Mouse (Mus musculus) gastrocnemius, adult 2 months (tissue): ENCODE measurements at regions not wholly inside any gene's neighbourhood (a gene's known extent, or its start where the extent isn't known, plus 50 kb on each side); places are given as distances from the start of the nearest gene placed in this dataset.

Source experiments
- DNase-seq: peaks from one replicate; pipeline ENCODE4 v3.0.0; 2022
- H3K27ac ChIP-seq: fragments of 200-600 bp; 2 replicates; pipeline ENCODE4 v1.8.1; 2022; ENCODE audit warnings: mild to moderate bottlenecking
- H3K4me3 ChIP-seq: fragments of 200-600 bp; 2 replicates; pipeline ENCODE4 v1.8.1; 2022; ENCODE audit warnings: mild to moderate bottlenecking, moderate library complexity
- CTCF ChIP-seq: fragments of 200-600 bp; IDR thresholded peaks from 2 replicates; pipeline ENCODE4 v1.8.1; 2022; ENCODE audit warnings: antibody characterized with exemption, mild to moderate bottlenecking, moderate library complexity
- intact Hi-C: fragments of 180-260 bp; cut with DNase I; formaldehyde crosslinking; loops from one replicate; pipeline ENCODE4 v1.15.1; 2025

- no peak for TF ChIP-seq CTCF
- Histone ChIP-seq H3K27ac (no peak overlapping the region), H3K4me3 (no peak overlapping the region)
- intact Hi-C loops: no loop called here
- DNase-seq: no peak
Observed at GRCm38 (mm10) chr3:151003990-151004389, 433.7 kb upstream of the Adgrl4 start.

- DNase-seq: no peak
- intact Hi-C loops: no loop called here
- Histone ChIP-seq H3K27ac (no peak overlapping the region), H3K4me3 (no peak overlapping the region)
- no peak for TF ChIP-seq CTCF
Observed at GRCm38 (mm10) chr3:151020014-151020413, 417.7 kb upstream of the Adgrl4 start.

GRCm38 (mm10) chr3:151057491-151057890 lies 380.2 kb upstream of the Adgrl4 start:
- Histone ChIP-seq H3K4me3 (no peak overlapping the region), H3K27ac (no peak overlapping the region)
- TF ChIP-seq CTCF: no peak
- intact Hi-C loops: no loop called here
- DNase-seq: no peak

GRCm38 (mm10) chr3:151072322-151072721 lies 365.4 kb upstream of the Adgrl4 start:
- DNase-seq: no peak
- H3K4me3 ChIP-seq: no peak overlapping the region
- TF ChIP-seq CTCF: no peak
- H3K27ac ChIP-seq: no peak overlapping the region
- intact Hi-C loops: no loop called here

- intact Hi-C loops: no loop called here
- no peak overlapping the region for H3K4me3 ChIP-seq
- TF ChIP-seq CTCF: no peak
- no peak overlapping the region for H3K27ac ChIP-seq
- DNase-seq: no peak
Observed at GRCm38 (mm10) chr3:151116831-151117230, 320.9 kb upstream of the Adgrl4 start.

GRCm38 (mm10) chr3:151117583-151118041 lies 320.1 kb upstream of the Adgrl4 start:
- Histone ChIP-seq H3K4me3 (no peak overlapping the region), H3K27ac (no peak overlapping the region)
- intact Hi-C loops: no loop called here
- no peak for TF ChIP-seq CTCF
- no peak for DNase-seq

GRCm38 (mm10) chr3:151124131-151124530 lies 313.6 kb upstream of the Adgrl4 start:
- intact Hi-C loops: no loop called here
- TF ChIP-seq CTCF: no peak
- DNase-seq: no peak
- Histone ChIP-seq H3K27ac (no peak overlapping the region), H3K4me3 (no peak overlapping the region)

- no peak overlapping the region for H3K27ac ChIP-seq
- no peak overlapping the region for H3K4me3 ChIP-seq
- no peak for TF ChIP-seq CTCF
- intact Hi-C loops: no loop called here
- DNase-seq: no peak
Observed at GRCm38 (mm10) chr3:151146889-151147288, 290.8 kb upstream of the Adgrl4 start.

- no peak overlapping the region for H3K4me3 ChIP-seq
- no peak for DNase-seq
- intact Hi-C loops: no loop called here
- TF ChIP-seq CTCF: no peak
- H3K27ac ChIP-seq: no peak overlapping the region
Observed at GRCm38 (mm10) chr3:151153340-151153739, 284.3 kb upstream of the Adgrl4 start.

GRCm38 (mm10) chr3:151160516-151160915 lies 277.2 kb upstream of the Adgrl4 start:
- intact Hi-C loops: no loop called here
- no peak overlapping the region for H3K4me3 ChIP-seq
- DNase-seq: no peak

GRCm38 (mm10) chr3:151182132-151182531 lies 255.6 kb upstream of the Adgrl4 start:
- no peak for DNase-seq
- no peak for TF ChIP-seq CTCF
- H3K4me3 ChIP-seq: no peak overlapping the region
- intact Hi-C loops: no loop called here
- H3K27ac ChIP-seq: no peak overlapping the region

More at GRCm38 (mm10) chr3:151160516-151160915, 277.2 kb upstream of the Adgrl4 start:
- no peak for TF ChIP-seq CTCF
- no peak overlapping the region for H3K27ac ChIP-seq

GRCm38 (mm10) chr3:151192092-151192491 lies 245.6 kb upstream of the Adgrl4 start:
- TF ChIP-seq CTCF: no peak
- DNase-seq: no peak
- intact Hi-C loops: no loop called here
- Histone ChIP-seq H3K27ac (no peak overlapping the region), H3K4me3 (no peak overlapping the region)

GRCm38 (mm10) chr3:151210978-151211377 lies 226.7 kb upstream of the Adgrl4 start:
- no peak for DNase-seq
- no peak overlapping the region for H3K27ac ChIP-seq
- TF ChIP-seq CTCF: no peak
- H3K4me3 ChIP-seq: no peak overlapping the region
- intact Hi-C loops: no loop called here

- DNase-seq: no peak
- no peak for TF ChIP-seq CTCF
- H3K27ac ChIP-seq: no peak overlapping the region
- intact Hi-C loops: no loop called here
- H3K4me3 ChIP-seq: no peak overlapping the region
Observed at GRCm38 (mm10) chr3:151216764-151217502, 220.8 kb upstream of the Adgrl4 start.
